Mouse (Mus musculus): ENCODE data around the gene Klf5. TPM values are rescaled to one million over a fixed set of nuclear protein-coding genes. Genes with fewer than 3 reads are reported as not detected.

Klf5 gene
- 6.9 and 8.3 TPM in 2 replicates for polyA plus RNA-seq (2015; fragmentation: Nextera tagmentation; extraction: Ambion mirVana)

GRCm38 (mm10) chr14:99298385-99299021, at the start of gene Klf5:
Gene Klf5 (plus strand): TSS chr14:99298691.

Other genes with a start within 250 kb of the Klf5 start
- gene Pibf1, start 199.3 kb upstream of the Klf5 start, polyA plus RNA-seq (2015; fragmentation: Nextera tagmentation; extraction: Ambion mirVana): 9.0 and 9.5 TPM in 2 replicates
- 18.8 and 19.3 TPM in 2 replicates for gene Dis3, start 198.9 kb upstream of the Klf5 start, polyA plus RNA-seq (2015; fragmentation: Nextera tagmentation; extraction: Ambion mirVana)